Mouse (Mus musculus): ENCODE measurements around the gene Acvr2a.

DNA sequence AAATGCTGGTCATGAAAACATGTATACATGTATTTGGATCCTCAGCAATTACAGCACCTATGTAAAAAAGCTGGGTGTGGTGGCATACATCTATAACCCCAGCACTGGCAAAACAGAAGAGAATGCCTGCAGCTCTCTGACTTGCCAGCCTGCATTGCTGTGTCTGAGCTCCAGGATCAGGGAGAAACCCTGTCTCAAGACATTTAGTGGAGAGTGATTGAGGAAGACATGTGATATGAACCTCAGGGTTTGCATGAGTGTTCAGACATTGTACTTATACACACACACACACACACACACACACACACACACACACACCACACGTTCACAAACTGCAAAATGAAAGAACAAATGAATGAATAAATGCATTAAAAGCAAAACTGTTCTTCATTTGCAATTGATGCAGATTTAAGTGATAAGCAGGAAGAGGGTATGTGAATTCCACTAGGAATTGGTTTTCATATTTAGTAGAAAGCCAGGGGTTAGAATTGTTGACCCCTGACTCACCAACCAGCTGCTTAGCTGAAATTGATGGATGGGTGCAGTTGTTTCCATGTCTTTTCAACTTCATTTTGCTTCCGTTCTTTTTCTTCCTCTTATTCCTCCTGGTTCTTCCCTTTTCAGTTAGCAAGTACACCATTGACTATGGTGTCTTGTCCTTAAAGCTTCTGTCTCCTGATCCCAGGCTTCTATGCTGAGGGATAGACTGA, 32.9 kb downstream of the Acvr2a start:
- TF ChIP-seq POLR2A (IDR thresholded peaks at IDR 0.05; ENCODE audit: insufficient read depth, low read length) (no peak), CTCF (IDR thresholded peaks at IDR 0.05; ENCODE audit: low read depth, low read length) (no peak), EP300 (IDR thresholded peaks at IDR 0.05; ENCODE audit: insufficient read depth, low read depth, low read length) (no peak)

All from ES-Bruce4 (cell line).